Mouse (Mus musculus) adrenal gland, postnatal 14 days (tissue): ENCODE results near the gene Xirp2. TPM values are rescaled to one million over a fixed set of nuclear protein-coding genes. Genes with fewer than 3 reads are reported as not detected.
"Not testable (repeated sequence)": the region's sequence is repeated elsewhere in the genome, so short reads cannot be mapped to it uniquely, and the experiment has no call there.

ENCODE experiments used
- DNase-seq: peaks from one replicate; pipeline ENCODE4 v3.0.0; 2021; ENCODE audit warnings: mixed read lengths
- long read RNA-seq, 2 experiments: library from polyadenylated mRNA; stranded (forward); transcript quantifications; one replicate each; pipeline ENCODE4 v2.0.0; 2021
- total RNA-seq: library from RNA; stranded (reverse); gene quantifications from 2 replicates; pipeline ENCODE4 v1.2.3, GENCODE M21; 2021

Xirp2 gene
- not detected in 2 replicates for total RNA-seq
- long read RNA-seq, experiment 1 = 0 reads
- long read RNA-seq, experiment 2 = 0 reads

DNA sequence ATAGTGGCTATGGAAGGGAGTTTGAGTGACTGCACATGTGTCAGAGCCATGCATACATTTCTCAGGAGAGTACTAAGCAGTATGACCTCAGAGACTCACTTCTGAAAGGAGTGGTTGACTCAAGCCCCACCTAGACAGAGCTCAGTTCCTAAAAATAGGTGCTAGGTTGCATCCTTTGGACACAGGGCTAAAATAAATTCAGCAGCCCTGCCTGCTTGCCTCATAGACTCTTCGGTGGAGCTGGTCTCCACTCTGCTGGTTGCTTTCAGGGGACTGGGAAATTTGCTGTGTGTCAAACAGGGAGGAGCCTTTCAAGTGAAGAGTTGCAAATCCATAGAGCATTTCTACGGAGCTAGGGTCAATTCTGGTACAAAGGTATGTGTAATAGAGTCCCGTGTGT is at the start of gene Xirp2:
TSS of gene Xirp2 (plus strand) at position 223 of the 400 bp plus-strand sequence.
- no peak for DNase-seq

DNA sequence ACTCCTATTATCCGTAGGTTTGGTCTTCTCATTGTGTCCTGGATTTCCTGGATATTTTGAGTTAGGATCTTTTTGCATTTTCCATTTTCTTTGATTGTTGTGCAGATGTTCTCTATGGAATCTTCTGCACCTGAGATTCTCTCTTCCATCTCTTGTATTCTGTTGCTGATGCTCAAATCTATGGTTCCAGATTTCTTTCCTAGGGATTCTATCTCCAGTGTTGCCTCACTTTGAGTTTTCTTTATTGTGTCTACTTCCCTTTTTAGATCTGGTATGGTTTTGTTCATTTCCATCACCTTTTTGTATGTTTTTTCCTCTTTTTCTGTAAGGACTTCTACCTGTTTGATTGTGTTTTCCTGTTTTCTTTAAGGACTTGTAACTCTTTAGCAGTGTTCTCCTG is 32.4 kb upstream of the Xirp2 start, which contains the start of gene Gm21830:
TSS of gene Gm21830 (plus strand) at position 301 of the 400 bp plus-strand sequence.
- DNase-seq = not testable (repeated sequence)

DNA sequence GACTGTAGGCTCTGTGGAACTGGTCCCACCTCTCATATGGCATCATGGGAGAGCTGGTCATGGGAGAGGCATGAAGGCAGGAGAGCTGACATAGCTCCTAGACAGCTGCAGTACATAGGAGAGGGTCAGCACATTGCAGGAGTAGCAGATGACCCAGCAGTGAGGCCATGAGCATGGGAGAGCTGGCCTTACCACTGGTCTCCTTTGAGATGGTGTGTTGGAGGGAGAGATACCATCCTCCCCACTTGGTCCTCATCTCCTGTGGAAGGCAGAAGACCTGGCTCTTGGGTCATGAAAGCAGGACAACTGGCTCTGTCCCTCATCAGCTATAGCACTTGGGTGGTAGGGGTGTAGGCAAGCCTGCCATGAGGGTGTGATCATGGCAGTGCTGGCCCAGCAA is 24.9 kb upstream of the Xirp2 start:
- no peak for DNase-seq

DNA sequence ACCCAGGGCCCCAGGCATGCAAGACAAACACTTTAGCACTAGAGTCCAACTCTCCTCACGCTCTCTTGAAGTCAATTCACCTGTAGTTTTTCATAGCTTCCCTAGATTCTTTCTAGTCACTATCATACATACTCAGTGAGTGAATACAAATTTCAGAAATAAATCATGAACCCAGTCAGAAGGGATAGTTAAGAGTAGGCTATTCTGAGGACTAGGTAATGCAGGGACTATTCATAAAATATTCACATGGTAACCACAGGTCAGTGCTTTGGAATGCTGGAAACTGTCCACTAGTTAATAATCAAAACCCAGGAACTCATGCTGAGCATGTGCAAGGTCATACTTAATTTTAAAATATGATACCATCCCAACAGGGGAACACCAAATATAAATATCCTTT is 23.0 kb upstream of the Xirp2 start:
- no peak for DNase-seq

DNA sequence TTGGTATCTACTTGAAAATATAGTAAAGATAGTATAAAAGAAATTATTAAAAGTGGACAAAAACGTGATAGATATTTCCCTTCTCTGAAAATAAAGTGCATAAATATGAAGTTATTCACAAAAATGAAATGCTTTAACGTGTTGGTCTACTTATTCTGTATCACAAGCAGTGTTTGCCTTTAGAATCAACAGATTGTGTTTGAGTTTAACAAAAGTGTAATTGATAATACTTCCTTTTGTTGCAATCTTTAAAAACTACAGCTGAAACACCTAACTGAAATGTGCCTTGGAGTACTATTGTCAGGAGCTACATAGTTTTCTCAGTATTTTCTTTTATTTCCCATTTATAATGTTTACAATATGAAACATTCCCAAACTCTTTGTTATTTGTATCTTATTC is 12.7 kb upstream of the Xirp2 start, which contains the start of gene Gm26727:
TSS of gene Gm26727 (minus strand) at position 101 of the 400 bp plus-strand sequence.
- no peak for DNase-seq

DNA sequence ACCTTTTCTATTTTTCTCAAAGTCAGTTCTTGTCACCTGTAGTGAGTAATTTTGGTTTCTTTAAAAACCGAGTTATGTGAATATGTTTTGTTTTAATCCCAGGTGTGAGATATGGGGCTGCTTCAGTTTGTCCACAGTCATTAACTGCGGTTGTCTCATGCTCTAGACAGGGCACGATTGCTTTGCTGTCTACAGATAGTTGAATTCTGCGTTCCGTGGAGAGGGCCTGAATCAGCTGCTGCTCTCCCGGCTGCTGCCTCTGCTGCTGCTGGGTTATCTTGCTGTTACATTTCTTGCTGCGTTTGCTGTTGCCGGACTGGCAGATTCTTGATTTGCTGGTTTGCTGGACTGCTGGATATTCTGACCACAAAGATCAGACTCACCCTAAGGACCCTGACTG is 7.5 kb upstream of the Xirp2 start:
- no peak for DNase-seq

DNA sequence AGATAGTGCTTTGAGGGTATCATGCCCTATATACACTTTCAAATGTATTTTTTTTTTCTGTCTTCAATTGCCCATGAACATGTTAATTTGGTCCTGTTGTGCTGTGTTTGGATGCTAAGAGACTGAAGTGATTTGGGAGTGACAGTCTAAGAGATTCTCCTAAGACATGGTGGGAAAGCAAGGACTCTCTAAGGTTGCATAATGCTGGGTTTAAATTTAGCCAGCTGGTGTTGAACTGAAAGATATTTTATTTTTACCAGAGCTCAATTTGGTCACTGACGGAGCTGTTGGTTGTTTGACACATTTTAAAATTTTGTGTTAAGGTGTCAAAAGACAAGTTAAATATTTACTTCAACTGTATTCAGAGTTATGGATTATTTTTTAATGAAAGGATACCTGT is 970 bp downstream of the Xirp2 start:
- DNase-seq = no peak

DNA sequence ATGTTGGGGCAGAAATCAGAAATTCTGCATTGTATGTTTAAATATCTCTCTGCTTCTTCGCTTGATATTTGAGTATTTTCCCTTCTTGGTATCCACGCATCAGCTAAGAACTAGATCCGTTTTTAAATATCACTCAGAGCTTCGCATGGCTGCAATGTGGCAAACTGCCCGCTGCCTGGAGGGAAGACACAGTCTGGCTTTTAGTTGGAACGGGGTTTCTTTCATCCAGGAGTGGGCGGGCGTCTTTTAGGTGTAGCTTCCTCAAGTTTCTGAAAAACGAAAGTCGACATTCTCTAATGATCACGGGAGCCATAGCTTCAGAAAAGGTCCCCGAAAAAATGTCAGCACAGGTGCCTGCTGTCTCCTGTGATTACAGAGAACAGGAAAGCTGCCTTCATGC is 1.4 kb downstream of the Xirp2 start:
- no peak for DNase-seq

DNA sequence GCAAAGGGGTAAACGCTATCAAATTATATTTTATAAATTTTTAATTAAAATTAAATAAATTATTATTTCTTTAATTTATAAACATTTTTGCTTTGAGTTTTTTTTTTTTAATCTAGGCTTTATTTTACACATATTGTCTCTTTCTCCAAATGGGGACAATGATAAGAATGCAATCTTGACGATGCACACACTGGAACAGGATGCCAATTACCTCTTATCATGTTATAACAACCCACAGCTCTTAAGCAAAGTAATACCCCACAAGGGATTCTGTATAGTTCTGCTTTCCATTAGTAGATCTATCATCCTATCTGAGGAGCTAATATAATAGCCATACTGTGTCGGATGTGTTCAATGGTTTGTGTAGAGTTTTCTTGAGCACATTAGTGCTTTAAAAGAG is 15.1 kb downstream of the Xirp2 start:
- no peak for DNase-seq

DNA sequence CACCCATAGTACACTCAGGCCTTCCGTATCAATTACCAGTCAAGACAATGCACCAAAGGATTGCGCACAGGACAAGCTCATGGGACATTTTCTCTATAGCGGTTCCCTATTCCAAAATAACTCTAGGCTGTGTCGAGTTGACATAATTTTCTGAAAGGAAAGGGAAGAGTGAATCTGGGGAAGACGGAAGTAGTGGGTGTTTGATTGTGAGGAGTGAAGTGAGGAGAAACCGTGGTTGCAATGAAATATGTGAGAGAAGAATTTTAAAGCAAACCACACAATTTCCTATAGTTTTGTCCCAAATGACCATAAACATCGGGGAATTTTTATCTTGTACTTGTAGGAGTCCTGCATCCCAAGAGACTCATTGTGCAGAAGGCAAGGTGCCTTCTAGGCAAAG is 21.2 kb downstream of the Xirp2 start:
- DNase-seq = no peak

DNA sequence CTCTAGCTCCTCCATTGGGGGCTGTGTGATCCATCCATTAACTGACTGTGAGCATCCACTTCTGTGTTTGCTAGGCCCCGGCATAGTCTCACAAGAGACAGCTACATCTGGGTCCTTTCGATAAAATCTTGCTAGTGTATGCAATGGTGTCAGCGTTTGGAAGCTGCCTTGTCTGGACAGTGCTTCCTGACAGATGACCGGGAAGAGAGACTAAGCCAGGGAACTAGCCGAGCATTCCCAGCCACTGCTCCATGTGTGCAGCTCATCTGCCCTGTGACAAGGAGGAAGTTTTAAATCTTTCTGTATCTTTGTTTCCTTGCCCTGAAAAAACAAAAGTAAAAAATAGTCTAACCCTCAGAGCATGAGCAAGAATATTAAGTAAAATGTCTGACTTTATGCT is 24.2 kb downstream of the Xirp2 start:
- DNase-seq = not testable (repeated sequence)

DNA sequence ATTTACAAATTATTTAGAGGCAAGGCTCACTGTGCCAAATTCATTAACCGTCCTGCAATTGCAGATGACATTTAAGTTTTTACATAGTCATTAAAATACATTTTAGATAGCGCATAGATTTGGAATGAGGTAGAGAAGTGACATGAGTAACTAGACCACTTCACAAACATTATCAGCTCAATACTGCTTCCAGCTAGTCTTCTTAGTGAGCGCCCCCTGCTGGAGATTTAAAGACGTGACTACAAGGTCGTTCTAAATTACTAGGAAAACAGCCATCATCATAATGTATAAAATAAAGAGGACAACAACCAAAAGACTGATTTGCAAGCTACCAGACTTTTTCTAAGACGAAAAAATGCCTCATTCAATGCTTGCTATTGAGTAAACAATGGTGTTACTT is 32.0 kb downstream of the Xirp2 start:
- peak; percentile 72 for DNase-seq

DNA sequence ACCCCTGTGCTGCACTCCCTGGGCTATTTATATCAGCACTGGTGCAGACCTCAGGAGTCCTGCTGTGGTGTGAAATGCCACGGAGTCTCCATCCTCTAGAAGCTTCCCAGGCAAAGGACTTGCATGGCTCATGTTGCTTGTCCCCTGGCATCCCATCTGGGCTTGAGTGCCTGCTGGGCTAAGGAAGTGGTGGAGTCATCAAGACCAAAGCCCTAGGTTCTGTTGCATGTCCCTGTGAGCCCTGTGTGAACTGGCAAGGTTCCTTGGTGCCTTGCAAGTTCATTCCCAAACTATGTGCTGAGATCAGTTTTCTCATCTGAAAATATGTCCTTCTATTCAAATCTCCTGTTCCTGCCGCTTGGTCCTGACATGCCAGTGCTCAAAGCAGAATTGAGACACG is 35.2 kb downstream of the Xirp2 start:
- DNase-seq = no peak

DNA sequence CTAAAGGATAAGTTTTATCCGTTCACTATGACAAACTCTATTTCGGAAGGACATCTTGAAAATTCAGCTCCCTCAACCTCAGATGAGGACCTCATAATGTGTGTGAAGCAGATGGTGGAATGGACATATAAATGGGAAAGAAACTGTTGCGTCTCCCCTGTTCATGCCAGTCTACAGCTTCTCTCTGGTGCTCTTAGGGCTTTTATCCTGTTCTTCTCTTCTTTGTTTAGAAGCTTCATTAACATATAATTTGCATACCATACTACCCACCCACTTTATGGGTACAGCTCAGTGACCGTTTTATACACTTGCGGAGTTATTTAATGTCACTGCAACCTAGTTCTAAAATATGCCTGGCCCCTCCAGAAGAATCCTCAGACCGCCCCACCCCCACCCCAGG is 40.9 kb downstream of the Xirp2 start:
- no peak for DNase-seq

DNA sequence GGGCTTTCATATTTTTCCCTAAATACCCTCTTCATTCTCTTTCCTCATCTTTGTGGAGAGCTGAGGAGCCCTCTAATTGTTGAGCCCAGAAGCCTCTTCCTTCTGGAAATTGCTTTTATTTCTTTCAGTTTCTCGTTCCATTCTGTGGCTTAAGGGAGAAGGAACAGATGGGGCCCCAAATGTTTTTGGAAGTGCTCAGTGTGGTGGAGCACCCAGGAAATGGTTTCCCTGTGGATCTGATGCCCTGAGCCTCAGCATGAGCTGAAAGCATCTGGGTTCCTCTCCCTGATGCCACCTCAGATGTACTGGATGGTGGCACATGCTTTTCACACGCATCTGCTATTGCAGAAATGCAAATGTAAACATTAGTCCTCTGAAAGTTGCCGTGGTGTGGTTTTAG is 41.4 kb downstream of the Xirp2 start:
- DNase-seq = no peak

DNA sequence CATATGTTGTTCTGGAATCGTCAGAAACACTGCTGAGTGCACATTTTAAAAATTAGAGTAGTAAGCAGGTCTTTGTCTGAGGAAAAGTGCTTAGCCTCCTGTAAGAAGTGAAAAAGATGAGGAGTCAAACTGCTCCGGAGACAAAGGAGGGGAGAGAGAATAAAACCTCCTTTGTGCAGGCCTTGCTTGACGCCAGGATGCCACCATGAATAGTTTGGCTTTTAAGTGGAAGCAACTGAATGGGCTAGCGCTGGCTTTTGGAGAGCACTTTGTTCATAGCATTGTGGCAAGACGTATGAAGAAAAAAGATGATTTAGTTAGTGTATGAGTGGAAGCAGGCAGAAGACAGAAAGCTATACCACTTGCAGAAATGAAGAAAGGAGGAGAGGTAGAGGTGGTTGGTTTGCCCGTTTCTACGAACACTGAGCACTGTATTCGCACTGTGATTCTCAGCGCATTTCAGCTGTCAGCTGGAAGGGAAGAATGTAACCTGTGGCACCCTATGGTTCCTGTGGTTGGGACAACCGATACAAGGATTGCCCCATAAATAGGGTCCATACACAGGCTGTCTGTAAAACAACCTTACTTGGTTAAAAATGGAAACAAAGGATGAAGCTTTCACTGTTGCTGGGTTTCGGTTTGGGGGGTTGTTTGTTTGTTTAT is 42.8 kb downstream of the Xirp2 start:
- DNase-seq = no peak

DNA sequence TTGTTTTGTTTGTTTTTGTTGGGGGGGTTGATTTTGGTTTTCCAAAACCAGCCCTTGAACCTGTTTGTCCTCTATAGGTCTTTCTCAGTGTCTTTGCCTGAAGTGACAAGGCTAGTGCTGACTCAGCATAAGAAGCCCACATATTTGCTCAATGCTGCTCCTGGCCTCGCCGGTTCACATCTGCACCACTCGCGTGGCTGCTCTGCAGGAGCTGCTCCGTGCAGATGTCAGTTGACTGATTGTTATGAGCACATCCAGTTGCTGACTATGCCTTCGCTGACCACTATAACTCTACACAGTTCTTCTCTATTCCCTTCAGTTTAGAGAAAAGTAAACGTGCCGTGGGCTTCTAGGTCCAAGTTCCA is 43.3 kb downstream of the Xirp2 start:
- no peak for DNase-seq

DNA sequence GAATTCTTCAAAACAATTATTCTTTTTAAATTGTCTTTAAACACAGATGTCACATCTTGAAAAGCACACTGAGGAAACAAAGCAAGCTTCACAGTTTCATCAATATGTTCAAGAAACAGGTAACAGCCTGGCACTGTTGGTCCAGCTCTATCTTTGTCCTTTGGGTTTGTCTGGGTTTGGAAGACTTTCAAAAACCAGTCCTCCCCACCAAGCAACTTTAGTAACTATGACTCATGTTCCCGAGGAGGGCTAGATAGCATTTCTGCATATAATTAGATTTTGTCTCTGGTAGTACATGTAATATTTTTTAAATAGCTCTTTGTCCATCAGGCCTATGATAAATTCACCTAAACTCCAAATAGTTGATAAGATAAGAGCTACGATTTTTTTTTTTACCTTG is 59.7 kb downstream of the Xirp2 start:
- no peak for DNase-seq

DNA sequence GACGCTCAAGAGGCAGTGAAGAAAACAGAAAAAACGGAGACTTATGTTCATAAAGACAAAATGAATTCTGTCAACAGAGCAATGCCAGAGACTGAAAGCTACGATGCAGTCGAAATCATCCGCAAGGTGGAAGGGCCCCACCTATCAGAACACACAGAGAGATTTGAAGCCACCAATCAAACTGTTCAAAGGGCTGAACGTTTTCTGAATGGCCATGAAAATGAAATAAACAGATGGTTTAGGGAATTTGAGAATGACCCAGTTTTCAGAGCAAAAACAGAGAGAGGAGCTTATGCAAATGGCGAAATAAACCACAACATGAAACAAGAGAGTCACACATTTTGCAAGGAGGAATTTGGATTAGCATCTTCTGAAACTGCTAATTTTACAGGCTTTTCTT is 70.6 kb downstream of the Xirp2 start:
- no peak for DNase-seq

DNA sequence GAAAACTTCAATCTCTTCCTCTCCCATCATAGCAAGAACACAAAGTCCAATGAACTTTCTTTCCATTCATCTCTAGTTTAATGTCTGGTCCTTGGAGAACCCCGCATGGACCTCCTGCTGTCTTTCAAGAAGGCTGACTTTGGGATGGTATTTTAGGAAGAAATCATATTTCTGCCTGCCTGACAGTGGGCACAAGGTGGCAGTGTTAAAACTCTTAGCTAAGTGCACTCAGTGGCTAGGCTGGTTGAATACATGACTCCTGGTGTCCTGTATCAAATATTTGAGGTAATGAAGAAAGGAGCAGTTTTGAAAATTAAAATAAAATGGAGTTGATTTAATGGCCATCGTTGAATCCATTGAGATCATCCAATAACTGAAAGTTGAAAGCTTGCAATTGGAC is 89.5 kb downstream of the Xirp2 start:
- DNase-seq = no peak

DNA sequence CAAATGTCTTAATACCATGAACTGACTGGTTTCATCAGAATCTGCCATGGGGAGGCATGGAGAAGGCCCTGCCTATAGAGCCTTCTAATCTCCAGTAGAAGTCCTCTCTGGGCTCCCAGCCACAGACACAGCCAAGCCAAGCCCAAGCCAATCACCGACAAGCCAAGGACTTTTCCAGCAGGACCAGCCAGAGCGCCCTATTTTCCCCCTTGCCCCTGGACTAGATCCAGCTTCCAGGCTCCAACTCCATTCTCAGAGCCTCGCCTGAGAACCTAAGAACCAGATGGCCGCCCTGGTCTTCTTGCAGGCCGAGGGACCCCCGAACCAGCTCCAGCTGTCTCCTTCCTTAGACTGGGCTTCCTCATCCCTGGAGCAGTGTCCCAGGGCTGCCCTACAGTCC is 93.6 kb downstream of the Xirp2 start:
- DNase-seq = no peak

DNA sequence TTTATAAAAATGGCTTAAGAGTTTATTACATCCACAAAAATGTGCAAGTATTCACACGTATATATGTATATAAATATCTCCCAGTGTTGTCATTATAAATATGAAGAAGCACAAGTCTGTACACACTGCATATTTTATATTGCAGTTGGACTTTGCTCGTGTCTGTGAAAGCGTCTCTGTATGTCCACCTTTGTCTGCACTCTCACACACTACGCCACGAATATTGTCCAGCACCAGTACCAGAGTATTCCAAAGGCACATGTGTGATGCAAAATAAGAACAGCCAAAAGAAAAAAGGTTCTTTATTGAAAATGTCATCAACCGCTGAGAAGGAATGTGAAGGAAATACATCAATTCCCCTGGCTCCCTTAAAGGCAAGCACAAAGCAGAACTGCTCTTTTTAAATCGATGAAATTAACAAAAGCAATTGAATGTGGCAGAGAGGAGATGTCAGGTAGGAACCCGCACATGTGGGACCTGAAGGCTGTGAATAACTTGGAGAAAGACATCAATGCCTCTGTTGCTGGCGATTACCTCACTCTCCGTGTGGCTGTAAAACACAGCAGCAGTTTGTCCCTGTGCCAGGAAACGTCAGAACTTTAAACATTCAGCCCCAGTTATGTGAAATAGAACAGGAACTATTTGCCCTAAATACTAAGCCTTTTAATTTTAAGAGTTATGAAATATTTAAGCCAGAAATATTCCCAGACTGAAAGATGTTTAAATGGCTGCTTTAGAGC is 96.3 kb downstream of the Xirp2 start:
- DNase-seq = no peak

DNA sequence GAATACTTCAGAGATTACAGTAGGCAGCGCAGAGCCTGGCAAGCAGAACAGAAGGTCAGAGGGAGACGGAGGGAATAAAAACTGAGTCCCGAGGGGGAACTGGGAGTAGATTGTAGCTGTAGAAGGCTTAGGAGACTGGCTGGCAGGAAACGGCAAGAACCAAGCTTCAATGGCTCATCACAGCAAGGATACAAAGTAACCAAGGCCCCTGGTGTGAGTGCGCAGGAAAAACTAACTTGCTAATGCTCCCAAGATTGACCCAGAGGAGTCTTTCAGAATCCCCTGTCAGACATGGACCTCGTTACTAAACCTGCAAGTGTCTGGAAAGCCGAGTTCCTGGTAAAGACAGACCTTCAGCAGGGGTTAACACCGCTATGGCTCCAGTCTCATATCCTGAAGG is 98.6 kb downstream of the Xirp2 start:
- DNase-seq = no peak

DNA sequence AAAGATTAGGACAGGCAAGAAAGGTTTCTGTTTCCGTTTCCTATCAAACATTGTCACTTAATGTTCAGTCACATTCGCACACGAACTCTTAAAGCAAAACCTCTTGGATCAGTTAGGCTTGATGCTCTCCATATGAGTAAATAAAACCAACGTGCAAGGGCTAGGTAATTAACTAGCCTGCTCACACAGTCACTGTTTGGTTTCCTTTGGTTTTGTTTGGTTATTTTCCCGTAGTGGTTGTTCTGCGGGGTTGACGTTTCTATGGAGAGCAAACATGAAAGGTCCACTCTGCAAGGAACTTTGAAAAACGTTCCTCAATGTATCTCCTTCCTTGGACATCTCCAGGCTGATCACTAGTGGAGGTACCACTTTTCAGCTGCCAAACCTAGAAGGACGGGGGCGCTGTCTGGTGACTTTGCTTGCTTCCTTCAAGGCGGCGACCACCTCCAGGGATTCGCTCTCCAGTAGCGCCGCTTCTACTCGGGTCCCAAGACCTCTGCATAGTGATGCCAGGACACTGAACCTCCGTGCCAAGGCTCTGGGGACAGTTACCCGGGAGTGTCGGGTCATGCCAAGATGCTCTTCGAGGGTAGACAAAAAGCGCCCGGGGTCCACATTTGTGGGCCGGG is 119.2 kb downstream of the Xirp2 start:
- peak; percentile 11 for DNase-seq
